Mouse (Mus musculus): Measurements from ENCODE around the gene Plod3. TPM values are rescaled to one million over a fixed set of nuclear protein-coding genes. Genes with fewer than 3 reads are reported as not detected.

Gene Plod3
- polyA plus RNA-seq (2012; rRNA removed) = 87.0 and 99.5 TPM in 2 replicates

GRCm38 (mm10) chr5:136986695-136987137 is at the start of gene Plod3:
Gene Plod3 (plus strand): TSS chr5:136987019.

GRCm38 (mm10) chr5:136953015-136953414 is 33.8 kb upstream of the Plod3 start, which contains the start of gene Fis1:
Gene Fis1 (plus strand): TSS chr5:136953275.

GRCm38 (mm10) chr5:136966331-136966730 is 20.5 kb upstream of the Plod3 start, which contains the start of gene Cldn15:
Gene Cldn15 (plus strand): TSS chr5:136966616.

GRCm38 (mm10) chr5:136987934-136988271 is 1.1 kb downstream of the Plod3 start, which contains the start of gene Znhit1:
Gene Znhit1 (minus strand): TSS chr5:136988021.

GRCm38 (mm10) chr5:137026092-137026491 is 39.3 kb downstream of the Plod3 start, which contains the start of gene Vgf:
Gene Vgf (plus strand): TSS chr5:137026392.

GRCm38 (mm10) chr5:137045402-137046323 is 58.8 kb downstream of the Plod3 start, which contains the start of gene Ap1s1:
Gene Ap1s1 (minus strand): TSS chr5:137046135.

Other genes with a start within 250 kb of the Plod3 start
- gene Col26a1, start 103.8 kb upstream of the Plod3 start, polyA plus RNA-seq (2012; rRNA removed) = 45.7 and 106 TPM in 2 replicates
- gene Ift22, start 78.9 kb upstream of the Plod3 start, polyA plus RNA-seq (2012; rRNA removed) = 53.9 and 61.0 TPM in 2 replicates
- 367 and 368 TPM in 2 replicates for gene Fis1, start 33.7 kb upstream of the Plod3 start, polyA plus RNA-seq (2012; rRNA removed)
- gene Cldn15, start 20.4 kb upstream of the Plod3 start, polyA plus RNA-seq (2012; rRNA removed) = 0.60 and 0.66 TPM in 2 replicates
- gene Znhit1, start 1.0 kb downstream of the Plod3 start, polyA plus RNA-seq (2012; rRNA removed) = 102 TPM in 2 replicates
- 5.2 and 6.8 TPM in 2 replicates for gene Vgf, start 39.4 kb downstream of the Plod3 start, polyA plus RNA-seq (2012; rRNA removed)
- gene Ap1s1, start 59.1 kb downstream of the Plod3 start, polyA plus RNA-seq (2012; rRNA removed) = 178 and 202 TPM in 2 replicates
- 2.2 and 3.3 TPM in 2 replicates for gene Serpine1, start 85.2 kb downstream of the Plod3 start, polyA plus RNA-seq (2012; rRNA removed)
- 1.8 TPM in 2 replicates for gene Trim56, start 129.2 kb downstream of the Plod3 start, polyA plus RNA-seq (2012; rRNA removed)
- not detected in 2 replicates for gene Muc3, start 162.3 kb downstream of the Plod3 start, polyA plus RNA-seq (2012; rRNA removed)
- 0.80 and 1.2 TPM in 2 replicates for gene Muc3a, start 225.4 kb downstream of the Plod3 start, polyA plus RNA-seq (2012; rRNA removed)